Mouse (Mus musculus): ENCODE measurements around the gene Fam185a.

DNA sequence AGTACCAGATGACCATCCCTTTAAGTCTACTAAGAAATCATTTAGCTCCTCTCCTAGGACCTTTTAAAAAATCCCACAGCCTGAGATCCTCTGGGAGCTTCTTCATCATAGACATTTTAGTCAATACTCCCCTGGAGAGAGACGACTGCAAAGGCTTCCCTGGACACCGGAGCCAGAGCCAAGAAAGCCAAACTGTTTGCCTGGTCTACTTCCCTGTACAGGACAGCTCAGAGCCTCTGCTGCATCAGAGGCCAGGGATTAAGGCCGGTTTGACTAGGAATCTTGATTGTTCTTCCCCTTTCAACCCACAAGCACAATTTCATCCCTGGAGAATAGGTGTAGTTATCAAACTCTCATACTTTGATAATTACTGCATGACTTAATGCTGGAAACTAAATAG lies 72.1 kb downstream of the Fam185a start:
- TF ChIP-seq CTCF (IDR thresholded peaks at IDR 0.05; ENCODE audit: insufficient read depth, low read length) (no peak), POLR2A (IDR thresholded peaks at IDR 0.05; ENCODE audit: borderline replicate concordance, extremely low read depth, low read depth, low read length) (no peak)
